In the genomic region with DNA sequence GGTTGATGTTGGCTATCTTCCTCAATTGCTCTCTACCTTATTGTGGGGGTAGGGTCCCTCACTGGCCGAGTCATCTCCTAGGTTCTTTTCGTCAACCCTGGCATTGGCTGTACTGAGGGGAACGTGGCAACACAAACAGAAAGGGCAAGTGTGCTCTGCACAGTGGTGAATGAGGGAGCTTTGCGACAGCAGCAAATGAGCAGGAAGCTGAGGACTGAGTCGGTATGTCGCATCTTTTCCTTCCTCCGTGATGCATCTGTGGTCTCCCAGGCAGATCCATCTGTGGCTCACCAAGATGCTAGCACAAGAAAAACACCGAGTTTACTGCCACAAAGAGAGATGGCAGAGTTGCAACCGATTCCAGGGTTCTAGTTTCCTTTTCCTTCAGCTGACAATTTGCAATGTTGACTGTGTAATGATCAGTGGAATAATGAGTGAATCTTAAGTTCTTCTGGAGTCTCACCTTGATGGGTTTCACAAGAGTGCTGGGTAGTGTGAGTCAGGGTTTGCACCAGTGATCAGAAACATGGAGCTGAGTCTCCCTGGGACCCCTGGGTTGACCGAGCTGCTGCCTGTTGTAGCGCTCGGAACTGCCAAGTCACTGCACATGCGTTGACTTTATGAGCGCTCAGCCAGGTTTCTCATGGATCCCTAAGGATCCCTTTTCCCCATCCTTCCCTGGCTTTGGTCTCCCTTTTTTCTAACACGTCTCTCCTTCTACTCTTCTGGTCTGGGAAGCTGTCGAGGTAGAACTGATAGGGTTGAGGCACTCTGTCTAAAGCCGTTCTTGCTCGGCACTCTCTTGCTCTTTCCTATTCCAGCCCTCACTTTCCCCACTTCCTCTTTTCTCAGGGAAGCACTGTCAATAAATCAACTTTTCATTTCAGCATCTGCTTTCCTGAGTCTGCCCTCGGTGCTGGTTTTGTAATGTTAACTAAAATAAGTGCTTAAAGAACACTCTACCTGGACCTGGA, we compare ENCODE assay signal across 1 mouse cellular context.
TF ChIP-seq lines count a peak whose summit lies in the region.

No protein-coding gene starts in this region.

TF ChIP-seq in MEL, 35 proteins besides CTCF, POLR2A, EP300 and RAD21:
- TF ChIP-seq ZMIZ1 (IDR thresholded peaks at IDR 0.05; ENCODE audit: low read depth, low read length): no peak
- TF ChIP-seq GATA1 (IDR thresholded peaks at IDR 0.05; ENCODE audit: low read depth, low read length): no peak
- no peak for TF ChIP-seq ZKSCAN1 (IDR thresholded peaks at IDR 0.05; ENCODE audit: low read depth, low read length)
- TF ChIP-seq USF1 (IDR thresholded peaks at IDR 0.05; ENCODE audit: low read depth, low read length): no peak
- TF ChIP-seq MXI1 (IDR thresholded peaks at IDR 0.05; ENCODE audit: low read depth, low read length): no peak
- TF ChIP-seq CHD1 (IDR thresholded peaks at IDR 0.05; ENCODE audit: low read depth, low read length): no peak
- no peak for TF ChIP-seq UBTF (IDR thresholded peaks at IDR 0.05; ENCODE audit: borderline replicate concordance, insufficient read depth, low read depth, low read length)
- TF ChIP-seq POLR2AphosphoS2 (IDR thresholded peaks at IDR 0.05; ENCODE audit: low read length): no peak
- TF ChIP-seq NELFE (IDR thresholded peaks at IDR 0.05; ENCODE audit: low read depth, low read length): no peak
